Mouse (Mus musculus): Measurements from ENCODE around the gene Dusp15.

The Dusp15 gene

DNA sequence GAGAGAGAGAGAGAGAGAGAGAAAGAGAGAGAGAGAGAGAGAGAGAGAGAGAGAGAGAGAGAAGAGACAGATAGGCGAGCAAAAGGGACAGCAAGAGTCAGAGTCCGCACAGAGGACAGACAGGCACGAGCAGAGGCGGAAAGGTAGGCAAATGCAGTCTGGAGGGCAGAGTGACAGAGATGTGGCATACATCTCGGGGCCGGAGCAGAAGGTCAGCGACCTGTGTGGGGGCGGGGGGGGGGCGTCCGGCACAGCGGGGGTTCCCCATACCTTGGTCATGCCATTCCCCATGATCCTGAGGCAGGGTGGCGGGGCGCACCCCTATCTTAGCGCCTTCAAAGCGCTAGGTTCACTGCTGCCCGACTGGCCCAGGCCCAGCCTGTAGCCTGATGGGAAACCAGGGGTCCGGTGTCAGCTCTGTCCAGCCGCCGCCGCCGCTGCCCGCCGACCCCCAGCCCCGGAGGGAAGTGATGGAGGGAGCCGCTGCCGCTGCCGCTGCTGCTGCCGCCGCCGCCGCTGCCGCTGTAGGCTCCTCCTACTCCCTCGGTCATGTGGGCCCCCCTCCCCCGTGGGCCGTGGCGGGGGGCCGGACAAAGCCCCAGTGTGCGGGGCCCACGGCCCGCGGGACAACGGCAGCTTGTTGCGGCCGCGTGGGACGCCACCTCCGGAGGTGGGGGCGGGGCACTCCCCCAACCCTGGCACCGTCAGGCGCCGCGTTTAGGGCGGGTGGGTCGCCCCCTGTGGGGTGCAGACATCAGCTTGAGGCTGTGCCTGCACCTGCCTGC, at the start of gene Dusp15:
Gene Dusp15 (minus strand): TSS at position 634 of the 785 bp plus-strand sequence.
- DNase-seq (ENCODE audit: low spot score) = peak; percentile 69

DNA sequence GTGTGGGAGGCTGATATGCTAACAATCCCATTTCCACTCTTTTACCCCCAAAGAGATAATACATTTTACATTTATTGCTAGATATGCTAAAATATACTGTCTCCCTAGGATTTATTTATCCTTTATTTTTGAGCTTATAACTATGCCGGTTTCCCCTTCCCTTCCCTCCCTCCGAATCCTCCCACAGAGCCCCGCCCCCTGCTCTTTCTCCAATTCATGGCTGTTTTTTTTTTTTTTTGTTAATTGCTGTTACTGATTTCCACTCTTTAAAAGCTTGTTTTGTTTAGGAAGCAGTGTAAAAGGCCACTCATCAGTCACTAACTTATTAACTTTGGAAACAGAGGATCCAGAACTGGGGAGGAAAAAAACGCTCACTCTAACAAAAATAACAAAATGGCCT, 45.5 kb upstream of the Dusp15 start:
- DNase-seq (ENCODE audit: low spot score) = no peak

- DNase-seq (ENCODE audit: low spot score) = no peak
Observed at GRCm38 (mm10) chr2:152991529-152991928, 40.0 kb upstream of the Dusp15 start.

- DNase-seq (ENCODE audit: low spot score) = peak; percentile 65
Observed at GRCm38 (mm10) chr2:152985582-152985981, 34.1 kb upstream of the Dusp15 start.

DNA sequence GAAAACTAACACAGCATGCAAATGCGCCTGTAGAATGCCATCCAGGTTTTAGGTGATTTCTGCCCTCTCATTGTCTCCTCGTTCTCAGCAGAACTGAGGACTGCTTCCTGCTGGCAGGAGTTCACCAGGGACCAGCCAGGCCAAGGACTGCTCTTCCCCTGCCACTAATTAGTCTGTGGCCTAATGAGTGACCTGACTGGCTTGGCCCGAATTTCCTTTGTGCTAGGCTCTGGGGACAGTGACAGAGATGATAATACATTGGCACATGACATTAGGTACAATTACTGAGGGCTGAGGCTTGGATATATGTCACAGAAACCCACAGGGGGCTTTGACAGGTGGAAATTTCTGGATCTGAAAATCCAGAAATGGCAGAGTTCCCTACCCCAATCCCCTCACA, 25.5 kb upstream of the Dusp15 start:
- peak; percentile 37 for DNase-seq (ENCODE audit: low spot score)

DNA sequence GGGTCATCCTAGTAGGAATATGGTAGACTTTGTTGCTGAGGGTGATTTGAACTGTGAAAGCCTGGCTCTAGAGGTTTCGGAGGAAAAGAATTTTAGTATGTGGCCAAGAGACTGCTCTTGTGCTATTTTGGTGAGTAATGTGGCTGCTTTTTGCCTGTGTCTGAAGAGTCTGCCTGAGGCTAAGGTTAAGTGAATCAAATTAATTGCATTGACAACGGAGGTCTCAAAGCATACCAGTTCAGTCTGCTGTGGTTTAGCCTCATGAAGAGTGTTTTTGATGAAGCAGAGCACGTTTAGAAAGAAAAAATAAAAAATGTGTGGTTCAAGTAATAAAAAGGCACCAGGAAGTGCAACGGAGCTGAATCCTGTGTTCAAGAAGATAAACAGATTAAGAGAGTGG, 14.1 kb upstream of the Dusp15 start:
- DNase-seq (ENCODE audit: low spot score) = no peak

GRCm38 (mm10) chr2:152962091-152962793, 10.7 kb upstream of the Dusp15 start, which contains the start of gene Ttll9:
Gene Ttll9 (plus strand): TSS chr2:152962485.
- DNase-seq (ENCODE audit: low spot score) = peak; percentile 87

DNA sequence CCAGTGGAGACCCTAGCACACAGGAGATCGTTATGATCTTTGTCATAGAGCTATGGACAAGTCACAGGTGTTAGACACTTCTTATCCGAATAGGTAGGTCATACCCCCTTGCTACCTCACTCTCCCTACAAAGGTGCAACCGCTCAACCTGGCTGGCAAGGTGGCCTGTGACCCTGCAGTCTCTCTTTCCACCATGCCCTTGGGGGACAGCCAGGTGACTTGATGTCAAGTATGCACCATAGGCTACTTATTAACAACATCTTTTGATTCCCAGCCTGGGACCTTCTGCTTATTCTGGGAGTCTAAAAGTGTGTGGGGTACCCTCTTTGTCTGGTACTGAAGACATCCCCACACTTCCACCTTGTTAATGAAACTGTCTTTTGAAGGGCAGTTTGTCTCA, 6.6 kb upstream of the Dusp15 start:
- no peak for DNase-seq (ENCODE audit: low spot score)

DNA sequence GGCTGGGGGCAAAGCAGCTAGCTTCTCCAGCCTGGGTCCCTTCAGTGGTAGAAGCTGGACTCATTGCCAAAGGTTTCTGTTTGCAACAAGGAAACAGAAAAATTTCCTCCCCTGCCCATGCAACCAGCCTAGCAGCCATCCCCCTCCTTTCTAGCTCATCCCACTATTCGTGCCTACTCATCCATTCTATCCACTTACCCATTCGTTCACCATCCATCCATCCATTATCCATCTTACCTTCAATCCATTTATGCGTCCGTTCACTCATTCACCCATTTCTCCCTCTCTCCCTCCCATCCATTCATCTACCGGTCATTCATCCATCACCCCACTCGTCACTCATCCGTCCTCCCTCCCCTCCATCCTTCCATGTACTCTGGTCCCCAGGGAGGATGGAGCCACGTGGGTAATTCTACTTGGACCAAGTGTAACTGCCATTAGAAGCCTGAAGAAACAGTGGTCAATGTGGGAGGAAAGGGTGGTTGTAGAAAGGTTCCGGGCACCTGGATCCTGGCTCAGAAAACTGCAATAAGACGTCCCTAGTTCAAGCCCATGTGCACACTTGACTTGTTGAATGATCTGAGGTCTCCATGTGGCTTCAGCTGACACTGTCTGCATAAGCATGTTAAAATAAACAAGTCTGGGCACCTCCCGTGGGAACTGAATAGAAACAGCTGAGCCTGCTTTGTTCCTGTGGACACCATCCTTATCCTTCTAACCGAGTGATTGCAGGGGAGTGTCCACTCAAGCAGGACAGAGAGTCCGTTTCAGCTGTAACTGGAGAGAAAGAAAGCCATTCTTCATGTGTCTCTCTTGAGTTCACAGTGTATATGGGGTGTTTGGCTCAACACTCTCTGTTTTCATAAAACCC, 587 bp upstream of the Dusp15 start:
- peak; percentile 54 for DNase-seq (ENCODE audit: low spot score)

- no peak for DNase-seq (ENCODE audit: low spot score)
Observed at GRCm38 (mm10) chr2:152950358-152951064, 987 bp downstream of the Dusp15 start.

DNA sequence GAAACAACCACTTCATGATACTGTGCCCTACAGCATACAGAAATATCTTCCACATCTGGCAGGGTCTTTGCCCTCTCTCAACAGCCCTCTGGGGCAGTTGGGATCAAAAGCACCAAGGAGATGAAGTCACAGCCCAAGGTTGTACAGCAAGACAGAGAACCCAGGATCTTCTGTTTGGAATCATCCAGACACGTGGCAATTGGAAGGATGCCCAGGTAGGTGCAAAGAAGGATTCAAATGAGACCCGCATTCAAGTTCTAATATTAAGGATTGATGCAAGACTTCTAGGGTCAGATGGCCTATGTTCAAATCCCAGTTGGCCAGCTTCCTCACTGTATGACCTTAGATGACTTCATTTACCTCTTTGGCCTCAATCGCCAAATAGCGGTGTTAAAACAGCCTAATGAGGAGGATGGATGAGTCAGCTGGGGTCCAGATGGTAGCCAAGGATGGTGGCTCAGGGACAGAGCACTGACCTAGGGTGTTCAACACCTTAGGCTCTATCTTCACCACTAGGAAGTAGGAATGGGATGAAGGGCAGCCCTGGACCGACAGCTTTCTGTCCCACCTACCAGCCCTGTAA, 3.0 kb downstream of the Dusp15 start:
- no peak for DNase-seq (ENCODE audit: low spot score)

DNA sequence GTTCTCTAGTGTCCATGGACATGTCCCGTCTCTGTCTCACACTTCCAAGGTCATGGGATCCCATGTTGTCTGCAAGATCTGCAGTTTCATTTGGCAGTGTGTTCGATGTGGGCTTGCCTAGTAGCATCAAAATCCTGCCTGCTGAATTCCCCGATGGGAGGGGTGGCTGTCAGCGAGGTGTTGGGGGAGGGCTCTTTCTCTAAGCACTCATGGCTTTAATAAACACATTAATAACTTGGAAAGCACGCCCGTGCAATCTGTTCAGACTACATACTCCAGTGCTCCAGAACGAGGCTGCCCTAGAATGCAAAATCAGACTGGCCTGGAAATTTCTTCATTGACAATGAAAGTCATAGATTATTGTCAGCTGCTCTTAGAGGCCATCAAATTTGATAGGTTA, 4.4 kb downstream of the Dusp15 start:
- no peak for DNase-seq (ENCODE audit: low spot score)

- no peak for DNase-seq (ENCODE audit: low spot score)
Observed at GRCm38 (mm10) chr2:152944013-152944412, 7.5 kb downstream of the Dusp15 start.

DNA sequence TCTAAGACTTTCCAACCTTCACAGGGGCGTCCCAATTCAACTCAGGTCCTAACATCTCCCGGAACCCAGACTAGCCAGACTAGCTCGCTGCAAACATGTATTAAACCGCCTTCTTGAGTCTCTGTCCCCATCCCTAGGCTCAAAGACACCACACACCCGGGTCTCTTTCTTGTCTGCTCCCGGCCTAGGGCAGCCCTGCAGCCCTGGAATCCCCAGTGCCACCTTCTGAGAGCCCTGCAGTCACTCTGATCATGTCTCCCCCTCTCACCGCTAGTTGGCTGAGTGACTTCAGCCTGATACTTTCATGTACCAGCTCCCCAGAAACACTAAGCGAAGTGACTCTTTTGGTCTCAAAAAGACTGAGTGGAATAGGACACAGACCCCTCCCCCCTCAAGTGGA, 7.9 kb downstream of the Dusp15 start:
- DNase-seq (ENCODE audit: low spot score) = no peak

GRCm38 (mm10) chr2:152942898-152943515, 8.5 kb downstream of the Dusp15 start:
- peak; percentile 43 for DNase-seq (ENCODE audit: low spot score)

DNA sequence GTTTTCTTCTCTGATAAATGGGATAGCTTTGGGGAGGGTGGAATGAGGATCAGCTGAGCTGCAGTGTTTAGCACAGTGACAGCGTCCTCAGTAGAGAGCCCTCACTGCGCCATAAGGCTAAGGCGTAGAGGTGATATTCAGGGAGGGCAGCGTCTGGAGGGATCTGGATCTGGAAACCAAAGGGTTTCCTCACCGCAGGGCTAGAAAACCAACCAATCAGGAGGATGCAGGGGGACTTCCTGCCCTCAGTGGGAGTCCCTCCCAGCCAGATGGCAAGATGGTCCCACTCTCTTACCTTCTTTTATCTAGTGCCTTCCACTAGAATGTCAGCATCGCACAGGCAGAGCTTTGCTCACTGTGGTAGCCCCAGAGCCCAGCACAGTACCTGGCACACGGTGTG, 9.7 kb downstream of the Dusp15 start:
- no peak for DNase-seq (ENCODE audit: low spot score)

DNA sequence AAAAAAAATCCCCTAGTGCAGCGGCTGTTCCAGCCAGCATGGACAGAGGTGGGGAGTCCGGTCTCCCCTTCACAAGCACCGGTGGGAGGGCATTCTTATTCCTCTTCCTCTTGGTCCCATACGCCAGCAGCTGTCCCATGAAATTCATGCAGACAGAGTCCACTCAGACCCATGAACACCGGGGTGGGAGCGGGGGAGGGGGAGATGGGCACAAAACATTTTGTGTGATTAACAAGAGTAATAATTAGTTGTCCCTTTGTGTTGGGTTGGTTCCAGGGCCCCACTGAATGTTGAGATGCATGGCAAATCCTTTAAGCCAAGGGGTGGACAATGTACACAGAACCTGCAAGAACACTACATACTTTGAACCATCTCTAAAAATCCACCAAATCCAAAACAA, 10.4 kb downstream of the Dusp15 start:
- DNase-seq (ENCODE audit: low spot score) = no peak

- peak; percentile 71 for DNase-seq (ENCODE audit: low spot score)
Observed at GRCm38 (mm10) chr2:152939846-152940245, 11.7 kb downstream of the Dusp15 start.

- peak; percentile 69 for DNase-seq (ENCODE audit: low spot score)
Observed at GRCm38 (mm10) chr2:152933614-152934013, 17.9 kb downstream of the Dusp15 start.

- DNase-seq (ENCODE audit: low spot score) = no peak
Observed at GRCm38 (mm10) chr2:152933048-152933447, 18.4 kb downstream of the Dusp15 start, which contains the start of gene Foxs1. Gene Foxs1 (minus strand): TSS chr2:152933208.
